Mouse (Mus musculus) E14TG2a.4 (cell line): ENCODE data around the gene Rorc.

Source experiments
- CTCF ChIP-seq: conservative IDR thresholded peaks from 2 replicates; pipeline ENCODE4 v1.5.1; 2014; ENCODE audit warnings: low read length
- NANOG ChIP-seq: IDR thresholded peaks from 2 replicates; pipeline ENCODE4 v1.6.1; 2014; ENCODE audit warnings: borderline replicate concordance, low read length, mixed read lengths
- POU5F1 ChIP-seq: IDR thresholded peaks from 2 replicates; pipeline ENCODE4 v1.6.1; 2014; ENCODE audit warnings: low read length, borderline replicate concordance

DNA sequence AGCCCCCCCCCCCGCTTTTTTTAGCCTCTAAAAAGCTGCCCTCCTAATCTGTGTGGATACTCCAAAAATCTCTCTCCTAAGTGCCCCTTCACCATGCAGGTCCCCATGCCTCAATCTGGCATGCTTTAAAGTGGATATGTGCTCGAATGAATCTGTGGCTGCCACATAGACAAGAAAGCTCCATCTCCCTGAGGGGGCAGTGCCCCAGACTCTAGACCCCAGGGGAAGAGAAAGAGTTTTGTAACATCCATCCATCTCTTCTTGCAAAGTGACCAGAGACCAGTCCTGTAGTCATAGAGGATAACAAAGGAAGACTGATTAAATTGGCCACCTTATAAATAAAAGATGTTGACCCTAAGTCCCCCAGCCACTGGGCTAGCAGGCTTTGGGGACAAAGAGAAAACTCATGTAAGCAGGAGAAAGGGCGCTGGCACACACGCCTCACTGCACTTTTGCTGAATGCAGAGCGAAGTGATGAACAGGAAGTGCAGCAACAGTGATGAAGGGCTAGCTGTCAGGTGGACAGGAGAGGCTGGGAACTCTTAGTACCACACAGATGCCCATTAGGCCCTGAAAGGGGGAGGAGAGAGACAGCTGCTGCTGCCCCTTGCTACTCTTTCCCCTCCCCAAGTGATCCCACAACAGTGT, 27.2 kb downstream of the Rorc start:
- TF ChIP-seq CTCF (no peak), NANOG (no peak), POU5F1 (no peak)
